Mouse (Mus musculus) hindbrain, embryonic 16.5 days (tissue): ENCODE results near the gene Slc25a33. TPM values are rescaled to one million over a fixed set of nuclear protein-coding genes. Genes with fewer than 3 reads are reported as not detected.

Source experiments
- ATAC-seq: fragments of 200-750 bp; cut with Nextera tagmentation; 2 replicates; pipeline ENCODE4 v1.8.0; 2017; ENCODE audit warnings: moderate TSS enrichment, moderate library complexity
- H3K27ac ChIP-seq: fragments of 300-500 bp; sonication (generic); 2 replicates; pipeline ENCODE4 v1.5.1; 2014; ENCODE audit warnings: low read depth, mild to moderate bottlenecking, control low read depth, low read length, moderate library complexity
- H3K27me3 ChIP-seq: fragments of 300-500 bp; sonication (generic); replicated peaks from 2 replicates; pipeline ENCODE4 v1.6.1; 2014; ENCODE audit warnings: low read length; ENCODE audit not compliant: control insufficient read depth, insufficient read depth
- H3K36me3 ChIP-seq: fragments of 300-500 bp; sonication (generic); 2 replicates; pipeline ENCODE4 v1.6.1; 2014; ENCODE audit warnings: mild to moderate bottlenecking, low read length, moderate library complexity, mixed read lengths; ENCODE audit not compliant: control insufficient read depth, insufficient read depth
- H3K4me1 ChIP-seq: fragments of 300-500 bp; sonication (generic); 2 replicates; pipeline ENCODE4 v1.6.1; 2014; ENCODE audit warnings: low read depth, low read length; ENCODE audit not compliant: control insufficient read depth, insufficient read depth
- H3K4me2 ChIP-seq: fragments of 300-500 bp; sonication (generic); 2 replicates; pipeline ENCODE4 v1.6.1; 2014; ENCODE audit warnings: mild to moderate bottlenecking, low read length, control low read depth, moderate library complexity
- H3K4me3 ChIP-seq: fragments of 300-500 bp; sonication (generic); 2 replicates; pipeline ENCODE4 v1.5.1; 2014; ENCODE audit warnings: mild to moderate bottlenecking, low read length, control low read depth, moderate library complexity
- H3K9ac ChIP-seq: fragments of 300-500 bp; sonication (generic); 2 replicates; pipeline ENCODE4 v1.6.1; 2014; ENCODE audit warnings: low read depth, mild to moderate bottlenecking, control low read depth, low read length, moderate library complexity
- H3K9me3 ChIP-seq: fragments of 300-500 bp; sonication (generic); 2 replicates; pipeline ENCODE4 v1.6.1; 2014; ENCODE audit warnings: mild to moderate bottlenecking, low read length, moderate library complexity; ENCODE audit not compliant: control insufficient read depth
- WGBS: fragments of 180-500 bp; shearing (Covaris S2); extraction: QIAGEN DNeasy Blood & Tissue Kit; methylation state at CpG from one replicate; pipeline ENCODE4 v1.1.7; 2014; 5-methylcytosine and 5-hydroxymethylcytosine counted together
- polyA plus RNA-seq: library from polyadenylated mRNA; unstranded; fragments of >200 nt; fragmentation: Nextera tagmentation; extraction: Ambion mirVana; gene quantifications from 2 replicates; pipeline ENCODE4 v1.2.1, GENCODE M21; 2015

Slc25a33 gene
- polyA plus RNA-seq, 1 experiment from 2014 or later, result 37.2 TPM

DNA sequence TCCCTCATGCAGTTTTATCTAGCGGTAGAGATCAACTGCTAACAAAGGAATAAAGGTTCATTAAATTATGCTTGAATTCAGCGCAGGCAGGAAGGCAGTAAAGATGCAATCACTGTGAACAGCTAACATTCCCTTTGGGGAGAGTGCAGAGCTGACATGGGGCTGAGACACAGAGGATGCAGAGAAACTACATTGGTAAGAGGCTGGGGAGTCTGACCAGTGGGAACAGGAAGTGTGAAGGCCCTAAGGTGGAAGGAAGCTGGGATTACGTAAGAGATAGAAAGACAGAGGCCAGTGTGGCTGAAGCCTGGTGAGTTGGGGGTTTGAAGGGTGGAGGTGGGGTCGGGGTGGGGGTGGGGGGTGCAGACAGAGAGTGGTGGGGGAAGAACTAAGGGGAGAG is 16.5 kb upstream of the Slc25a33 start:
- Histone ChIP-seq H3K4me3 (no peak overlapping the region), H3K9me3 (no peaks in the 10 kb centered on the region), H3K27ac (no peak overlapping the region), H3K27me3 (no peaks in the 10 kb centered on the region), H3K4me1 (0 out of 2 replicates have a peak, but pooled peaks cover 2% of the 10 kb centered on the region), H3K36me3 (no peaks in the 10 kb centered on the region), H3K4me2 (no peak overlapping the region), H3K9ac (no peak overlapping the region)
- 58% methylated on average over 4 of the region's 4 CpGs for WGBS
- ATAC-seq, result 0 out of 2 replicates have a peak, but pooled peaks have one; percentile 17

DNA sequence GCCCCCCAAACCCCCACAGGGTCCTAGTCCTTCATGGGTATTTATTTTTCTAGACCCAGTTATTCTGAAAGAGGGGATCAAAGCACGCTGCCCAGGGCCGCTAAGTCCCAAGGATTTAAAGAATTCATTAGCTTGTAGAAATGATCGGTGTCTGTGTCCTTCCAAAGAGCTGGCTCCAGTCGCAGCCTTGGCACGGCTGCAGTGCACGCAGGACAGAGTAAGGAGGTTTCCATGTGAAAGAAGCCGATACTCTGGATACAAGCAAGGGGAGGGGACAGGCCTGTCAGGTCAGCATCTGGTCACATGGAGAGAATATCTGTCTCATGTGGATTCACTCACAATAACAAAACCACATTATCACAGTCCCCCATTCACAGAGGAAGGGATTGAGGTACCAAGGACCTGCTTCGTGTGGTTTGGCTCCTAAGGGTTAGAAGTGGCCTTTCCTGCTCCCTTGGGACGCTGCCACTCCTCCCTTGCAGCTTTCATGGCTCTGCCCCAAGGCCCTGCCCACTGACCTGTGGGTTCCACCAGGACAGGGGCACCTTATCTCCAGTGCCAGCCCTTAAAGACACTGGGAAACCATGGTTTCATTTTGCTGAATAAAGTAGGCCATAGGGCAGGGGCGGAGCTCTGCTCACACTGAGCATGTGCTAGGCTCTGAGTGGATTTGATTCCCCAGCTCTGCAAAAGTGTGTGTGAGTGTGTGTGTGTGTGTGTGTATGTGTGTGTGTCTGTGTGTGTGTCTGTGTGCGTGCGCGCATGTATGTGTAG is 15.5 kb upstream of the Slc25a33 start:
- 71% methylated on average over 13 of the region's 13 CpGs for WGBS
- no peaks in the 10 kb centered on the region for H3K9me3 ChIP-seq
- no peak overlapping the region for H3K4me2 ChIP-seq
- peak overlapping the region; percentile 51; the same call in 1 of the 2 replicates for H3K27ac ChIP-seq
- no peak overlapping the region for H3K4me3 ChIP-seq
- H3K27me3 ChIP-seq, result no peaks in the 10 kb centered on the region
- H3K4me1 ChIP-seq, result 0 out of 2 replicates have a peak, but pooled peaks cover 2% of the 10 kb centered on the region
- ATAC-seq, result no peak
- no peaks in the 10 kb centered on the region for H3K36me3 ChIP-seq
- H3K9ac ChIP-seq, result no peak overlapping the region

- Histone ChIP-seq H3K36me3 (no peaks in the 10 kb centered on the region), H3K9ac (no peak overlapping the region), H3K4me3 (no peak overlapping the region), H3K4me2 (no peak overlapping the region), H3K27ac (no peak overlapping the region), H3K27me3 (no peaks in the 10 kb centered on the region), H3K9me3 (no peaks in the 10 kb centered on the region), H3K4me1 (no peaks in the 10 kb centered on the region)
- ATAC-seq, result no peak
- WGBS, result 89% methylated on average over 5 of the region's 5 CpGs
These were observed 10.8 kb upstream of the Slc25a33 start for GRCm38 (mm10) chr4:149784901-149785300.

DNA sequence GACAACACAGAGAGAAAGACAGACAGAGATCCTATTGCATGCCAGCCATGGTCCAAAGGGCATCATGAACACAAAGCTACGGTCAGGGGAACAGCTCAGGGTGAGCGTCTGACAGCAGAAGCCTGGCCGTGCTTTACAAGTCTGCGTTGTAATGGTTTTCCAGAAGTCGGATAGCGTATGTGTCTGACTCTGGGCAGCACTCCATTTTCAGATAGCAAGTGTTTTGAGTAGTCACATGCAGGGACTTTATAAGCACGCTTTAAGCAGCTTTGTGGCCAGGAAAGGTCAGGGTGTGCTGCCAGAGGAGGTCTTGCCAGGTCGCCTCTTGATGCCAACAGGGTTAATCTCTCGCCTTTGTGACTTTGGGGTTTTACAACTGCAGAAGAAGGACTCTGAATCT is 10.3 kb upstream of the Slc25a33 start:
- 87% methylated on average over 9 of the region's 9 CpGs for WGBS
- no peak overlapping the region for H3K9ac ChIP-seq
- H3K4me3 ChIP-seq, result no peak overlapping the region
- no peaks in the 10 kb centered on the region for H3K27me3 ChIP-seq
- no peak overlapping the region for H3K4me2 ChIP-seq
- H3K9me3 ChIP-seq, result no peaks in the 10 kb centered on the region
- H3K36me3 ChIP-seq, result no peaks in the 10 kb centered on the region
- no peak overlapping the region for H3K27ac ChIP-seq
- no peaks in the 10 kb centered on the region for H3K4me1 ChIP-seq
- ATAC-seq, result no peak

- Histone ChIP-seq H3K27me3 (no peaks in the 10 kb centered on the region), H3K9ac (no peak overlapping the region), H3K27ac (no peak overlapping the region; the same call in 1 of the 2 replicates), H3K4me2 (no peak overlapping the region), H3K4me1 (no peaks in the 10 kb centered on the region), H3K36me3 (no peaks in the 10 kb centered on the region), H3K9me3 (no peaks in the 10 kb centered on the region), H3K4me3 (no peak overlapping the region)
- 71% methylated on average over 8 of the region's 8 CpGs for WGBS
- ATAC-seq, result peak; percentile 54; the same call in 1 of the 2 replicates
These were observed 8.9 kb upstream of the Slc25a33 start for GRCm38 (mm10) chr4:149782975-149783374.

DNA sequence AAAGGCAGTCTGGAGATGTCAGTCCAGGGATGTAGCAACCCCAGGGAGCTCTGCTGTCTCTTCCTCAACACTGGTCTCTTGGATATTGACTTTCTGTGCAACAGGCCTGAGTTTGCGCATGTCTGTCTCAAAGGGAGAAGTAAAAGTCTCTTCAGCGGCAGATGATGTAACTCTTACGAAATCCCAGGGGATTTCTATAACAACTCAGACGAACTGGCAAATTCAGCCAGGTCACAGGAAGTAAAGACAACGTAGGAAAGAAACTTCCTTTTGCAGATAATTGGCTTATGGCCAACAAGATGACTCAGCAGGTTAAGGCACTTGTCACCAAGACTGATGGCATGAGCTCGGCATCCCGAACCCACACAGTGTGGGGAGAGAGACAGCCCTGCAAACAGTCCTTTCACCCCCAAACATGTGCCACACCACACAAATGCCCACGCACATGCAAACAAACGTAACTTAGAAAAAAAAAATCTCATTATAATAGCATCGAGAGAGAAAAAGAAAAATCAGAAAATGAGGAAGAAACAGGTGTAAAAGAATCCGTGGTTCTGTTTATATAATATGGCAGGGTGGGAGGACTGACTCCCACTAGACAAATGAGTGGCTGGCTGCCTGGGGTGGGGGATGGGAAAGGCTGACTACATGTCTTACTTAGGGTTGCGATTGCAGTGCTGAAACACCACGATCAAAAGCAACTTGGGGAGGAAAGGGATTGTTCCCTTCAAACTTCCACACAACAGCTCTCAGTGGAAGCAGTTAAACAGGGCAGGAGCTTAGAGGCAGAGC is 6.7 kb upstream of the Slc25a33 start:
- Histone ChIP-seq H3K9me3 (no peaks in the 10 kb centered on the region), H3K4me1 (no peaks in the 10 kb centered on the region; the same call in 1 of the 2 replicates), H3K4me3 (no peak overlapping the region), H3K36me3 (no peaks in the 10 kb centered on the region), H3K4me2 (no peak overlapping the region), H3K27ac (no peak overlapping the region), H3K9ac (no peak overlapping the region), H3K27me3 (no peaks in the 10 kb centered on the region)
- ATAC-seq, result no peak
- WGBS, result 71% methylated on average over 13 of the region's 13 CpGs

DNA sequence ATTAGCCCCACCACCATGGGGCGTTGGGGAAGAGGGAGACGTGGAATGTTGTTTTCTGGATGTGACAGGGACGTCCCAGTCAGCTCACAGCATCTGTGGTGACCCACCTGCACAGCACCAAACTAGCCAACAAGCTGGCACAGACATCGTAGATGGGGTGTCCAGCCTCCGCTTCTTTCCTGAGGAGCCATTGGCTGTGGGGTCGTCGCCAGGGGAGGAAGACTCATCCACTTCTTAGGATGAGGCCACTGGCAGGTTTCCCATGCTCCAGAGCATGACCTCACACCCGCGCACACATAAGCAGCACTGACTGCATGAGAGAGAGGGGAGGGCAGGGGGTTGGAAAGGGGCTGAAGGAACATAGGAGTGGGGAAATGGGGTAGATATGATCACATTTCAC is 5.9 kb upstream of the Slc25a33 start:
- no peaks in the 10 kb centered on the region for H3K36me3 ChIP-seq
- ATAC-seq, result no peak
- no peaks in the 10 kb centered on the region; the same call in 1 of the 2 replicates for H3K4me1 ChIP-seq
- no peak overlapping the region for H3K4me3 ChIP-seq
- H3K27ac ChIP-seq, result no peak overlapping the region
- H3K9me3 ChIP-seq, result no peaks in the 10 kb centered on the region
- H3K4me2 ChIP-seq, result no peak overlapping the region
- H3K9ac ChIP-seq, result no peak overlapping the region
- WGBS, result 84% methylated on average over 9 of the region's 9 CpGs
- H3K27me3 ChIP-seq, result no peaks in the 10 kb centered on the region

- H3K9ac ChIP-seq, result no peak overlapping the region
- no peaks in the 10 kb centered on the region for H3K27me3 ChIP-seq
- H3K4me3 ChIP-seq, result no peak overlapping the region
- WGBS, result 78% methylated on average over 9 of the region's 9 CpGs
- no peaks in the 10 kb centered on the region for H3K9me3 ChIP-seq
- no peak overlapping the region for H3K27ac ChIP-seq
- no peak overlapping the region for H3K4me2 ChIP-seq
- no peaks in the 10 kb centered on the region for H3K36me3 ChIP-seq
- H3K4me1 ChIP-seq, result peaks cover 14% of the 10 kb centered on the region
- ATAC-seq, result no peak
These were observed 3.0 kb upstream of the Slc25a33 start for GRCm38 (mm10) chr4:149777126-149777525.

DNA sequence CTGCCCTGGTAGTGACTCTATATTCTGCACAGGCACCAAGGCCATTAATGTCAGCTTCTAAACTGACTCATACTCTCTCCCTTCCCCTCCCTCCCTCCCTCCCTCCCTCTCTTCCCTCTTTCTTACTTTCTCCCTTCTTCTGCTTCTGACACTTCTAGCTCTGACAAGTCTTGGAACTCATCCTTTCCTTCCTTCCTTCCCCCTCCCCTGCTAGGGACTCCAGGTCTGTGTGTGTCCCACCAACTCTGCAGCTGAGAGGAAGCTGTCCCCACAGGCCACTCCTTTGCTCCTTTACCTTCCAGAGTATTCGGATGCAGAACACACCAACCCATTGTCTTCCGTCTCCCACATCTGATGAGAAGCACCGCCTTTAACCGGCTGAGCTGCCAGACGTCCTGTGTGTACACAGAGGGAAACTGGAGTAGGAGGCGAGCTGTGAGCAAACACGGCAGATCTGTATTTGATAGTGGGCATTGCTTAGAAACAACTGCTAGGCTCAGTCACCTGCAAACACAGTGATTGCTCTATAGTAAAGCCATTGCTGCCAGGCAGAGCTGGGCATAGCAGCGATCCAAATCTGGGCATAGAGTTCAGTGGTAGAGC is 1.8 kb upstream of the Slc25a33 start:
- H3K9ac ChIP-seq, result no peak overlapping the region
- no peak for ATAC-seq
- 26% methylated on average over 8 of the region's 8 CpGs for WGBS
- no peak overlapping the region for H3K27ac ChIP-seq
- H3K9me3 ChIP-seq, result no peaks in the 10 kb centered on the region
- H3K4me1 ChIP-seq, result peaks cover 17% of the 10 kb centered on the region
- no peaks in the 10 kb centered on the region for H3K36me3 ChIP-seq
- no peak overlapping the region for H3K4me2 ChIP-seq
- H3K4me3 ChIP-seq, result no peak overlapping the region
- no peaks in the 10 kb centered on the region for H3K27me3 ChIP-seq
